Mouse (Mus musculus) kidney, adult 11 months (tissue): ENCODE data around the gene Pacs2.

Source experiments
- DNase-seq: peaks from one replicate; pipeline ENCODE4 v3.0.0; 2022

Gene Pacs2

DNA sequence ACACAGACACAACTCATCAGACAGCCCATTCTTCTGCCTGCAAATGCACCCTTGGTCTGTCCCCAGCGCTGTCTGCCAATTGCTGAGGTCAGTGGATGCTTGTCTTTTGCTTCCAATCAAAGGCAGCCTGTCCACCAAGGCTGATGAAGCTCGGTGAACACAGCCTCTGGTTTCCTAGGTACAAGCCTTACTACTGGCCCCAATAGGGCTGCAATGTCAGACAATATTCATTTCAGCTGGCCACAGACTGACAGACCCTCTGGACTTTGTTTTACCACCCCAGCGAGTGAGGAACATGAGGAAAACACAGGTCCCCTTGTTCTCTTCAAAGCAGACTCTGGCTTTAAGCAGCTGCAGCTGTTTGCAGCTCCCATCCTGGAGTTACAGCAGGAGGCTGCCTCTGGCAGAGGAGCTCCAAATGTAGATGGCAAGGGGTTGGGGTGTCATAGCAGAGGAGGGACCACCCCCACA is 1.3 kb upstream of the Pacs2 start:
- no peak for DNase-seq

GRCm38 (mm10) chr12:113014561-113015556 is 551 bp downstream of the Pacs2 start:
- DNase-seq = peak; percentile 57

- no peak for DNase-seq
Observed at GRCm38 (mm10) chr12:113015956-113016355, 1.6 kb downstream of the Pacs2 start.

DNA sequence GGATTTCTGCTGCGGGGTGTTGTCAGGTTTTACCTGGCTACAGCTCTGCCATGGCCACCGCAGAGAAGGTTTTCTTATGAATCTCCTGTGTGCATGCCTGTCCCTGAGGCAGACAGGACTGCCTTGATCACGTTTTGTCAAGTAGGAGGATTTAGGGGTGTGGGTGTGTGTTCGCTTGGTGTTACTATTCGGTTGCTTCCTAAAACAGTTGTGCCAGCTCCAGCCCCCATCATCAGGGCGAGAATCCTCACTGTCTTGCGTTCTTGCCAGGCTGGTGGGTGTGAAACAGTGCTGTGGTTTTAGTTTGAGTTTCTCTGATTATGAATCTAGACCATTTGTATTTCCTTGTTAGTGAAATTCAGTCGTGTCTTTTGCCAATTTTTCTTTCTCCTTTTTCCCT is 2.7 kb downstream of the Pacs2 start:
- no peak for DNase-seq

GRCm38 (mm10) chr12:113017429-113017984 is 3.2 kb downstream of the Pacs2 start:
- DNase-seq = peak; percentile 35

DNA sequence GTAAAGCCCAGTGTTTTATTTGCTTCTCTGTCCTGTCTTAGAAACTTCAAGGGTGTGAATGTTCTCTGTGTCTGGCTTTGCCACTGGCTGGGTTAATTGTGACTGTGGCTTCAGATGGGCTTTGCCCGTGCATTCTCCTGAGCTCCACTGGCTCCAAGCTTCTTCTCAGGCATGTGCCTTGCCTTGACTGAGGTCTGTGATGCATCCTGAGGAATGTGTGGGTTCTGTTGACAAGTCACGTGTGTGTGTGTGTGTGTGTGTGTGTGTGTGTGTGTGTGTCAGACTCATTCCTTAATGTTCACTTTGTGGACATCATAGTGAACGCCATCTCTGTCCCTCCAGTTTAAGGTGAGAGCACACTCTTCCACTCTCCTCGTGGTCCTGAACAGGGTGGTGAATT is 4.5 kb downstream of the Pacs2 start:
- no peak for DNase-seq

- DNase-seq = no peak
Observed at GRCm38 (mm10) chr12:113021488-113021887, 7.2 kb downstream of the Pacs2 start.

DNA sequence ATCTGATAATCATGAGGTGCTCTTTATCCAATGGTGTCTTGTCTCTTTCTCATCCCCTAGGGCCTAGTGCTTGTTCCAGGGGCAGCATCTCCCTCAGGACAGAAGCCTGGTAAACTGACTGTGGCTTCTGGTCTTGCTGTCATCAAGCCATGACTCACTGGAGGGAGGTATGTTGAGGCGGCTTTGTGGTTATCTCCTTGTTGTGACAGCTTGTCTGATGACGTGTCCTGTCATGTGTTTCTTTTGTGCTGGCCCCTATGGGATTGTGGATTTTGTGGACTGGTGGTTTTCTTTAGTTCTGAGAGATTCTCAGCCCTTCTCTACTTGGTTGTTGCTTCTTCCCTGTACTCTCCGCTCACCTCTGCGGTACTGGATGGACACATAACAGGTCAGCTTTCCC is 8.8 kb downstream of the Pacs2 start:
- no peak for DNase-seq

DNA sequence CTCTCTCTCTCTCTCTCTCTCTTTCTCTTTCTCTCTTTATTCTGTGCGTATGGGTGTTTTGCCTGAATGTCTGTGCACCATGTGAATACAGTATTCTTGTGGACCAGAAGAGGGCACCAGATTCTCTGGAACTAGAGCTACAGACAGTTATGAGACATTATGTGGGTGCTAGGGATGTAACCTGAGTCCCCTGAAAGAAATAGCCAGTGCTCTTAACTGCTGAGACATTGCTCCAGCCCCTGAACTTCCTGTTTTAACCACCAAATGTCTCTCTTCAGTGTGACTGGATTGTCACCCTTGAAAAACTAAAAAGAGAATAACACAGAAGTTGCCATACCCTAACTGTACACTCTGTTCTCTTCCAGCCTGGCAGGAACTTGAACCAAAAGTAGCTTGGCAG is 12.2 kb downstream of the Pacs2 start:
- no peak for DNase-seq

GRCm38 (mm10) chr12:113027495-113027894 is 13.2 kb downstream of the Pacs2 start:
- no peak for DNase-seq

GRCm38 (mm10) chr12:113028067-113028466 is 13.8 kb downstream of the Pacs2 start:
- no peak for DNase-seq

GRCm38 (mm10) chr12:113028898-113029297 is 14.6 kb downstream of the Pacs2 start:
- DNase-seq = no peak

- no peak for DNase-seq
Observed at GRCm38 (mm10) chr12:113030046-113030445, 15.7 kb downstream of the Pacs2 start.

DNA sequence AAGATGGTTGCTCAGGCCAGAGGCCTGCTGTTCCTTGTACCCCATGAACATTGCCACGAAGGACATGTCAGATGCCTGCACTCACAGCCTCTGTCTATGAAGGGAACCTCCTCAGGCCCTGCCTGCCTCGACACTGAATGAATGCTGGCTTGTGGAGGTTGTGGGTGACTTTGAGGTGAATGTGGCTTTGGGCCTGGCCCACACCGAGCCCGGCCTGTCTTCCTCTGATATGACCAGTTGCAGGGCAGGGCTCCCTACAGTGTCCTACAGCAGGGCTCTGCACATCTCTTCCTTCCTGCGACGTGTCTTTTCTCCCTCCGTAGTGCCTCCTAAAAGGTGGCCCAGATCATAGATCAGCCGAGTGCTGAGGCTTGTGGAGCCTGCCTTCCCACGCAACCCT is 16.7 kb downstream of the Pacs2 start:
- DNase-seq = no peak

DNA sequence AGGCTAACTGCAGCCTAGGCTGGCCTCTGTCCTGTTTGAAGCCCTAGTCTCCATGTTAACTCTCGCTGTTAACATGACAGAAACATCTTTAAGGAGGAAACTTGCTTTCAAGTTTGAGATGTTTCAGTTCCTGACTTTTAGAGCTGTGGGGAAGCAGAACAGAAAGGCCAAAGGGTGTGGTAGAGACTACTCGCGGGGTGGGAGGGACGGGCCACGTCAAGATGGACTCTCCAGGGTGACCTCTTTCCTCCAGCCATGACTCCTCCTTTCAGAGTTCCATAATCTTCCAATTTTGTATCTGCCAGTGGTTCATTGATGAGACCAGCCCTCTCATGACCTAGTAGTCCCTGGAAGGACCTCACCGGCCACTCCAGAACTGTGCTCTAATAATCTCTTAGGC is 17.1 kb downstream of the Pacs2 start:
- no peak for DNase-seq

DNA sequence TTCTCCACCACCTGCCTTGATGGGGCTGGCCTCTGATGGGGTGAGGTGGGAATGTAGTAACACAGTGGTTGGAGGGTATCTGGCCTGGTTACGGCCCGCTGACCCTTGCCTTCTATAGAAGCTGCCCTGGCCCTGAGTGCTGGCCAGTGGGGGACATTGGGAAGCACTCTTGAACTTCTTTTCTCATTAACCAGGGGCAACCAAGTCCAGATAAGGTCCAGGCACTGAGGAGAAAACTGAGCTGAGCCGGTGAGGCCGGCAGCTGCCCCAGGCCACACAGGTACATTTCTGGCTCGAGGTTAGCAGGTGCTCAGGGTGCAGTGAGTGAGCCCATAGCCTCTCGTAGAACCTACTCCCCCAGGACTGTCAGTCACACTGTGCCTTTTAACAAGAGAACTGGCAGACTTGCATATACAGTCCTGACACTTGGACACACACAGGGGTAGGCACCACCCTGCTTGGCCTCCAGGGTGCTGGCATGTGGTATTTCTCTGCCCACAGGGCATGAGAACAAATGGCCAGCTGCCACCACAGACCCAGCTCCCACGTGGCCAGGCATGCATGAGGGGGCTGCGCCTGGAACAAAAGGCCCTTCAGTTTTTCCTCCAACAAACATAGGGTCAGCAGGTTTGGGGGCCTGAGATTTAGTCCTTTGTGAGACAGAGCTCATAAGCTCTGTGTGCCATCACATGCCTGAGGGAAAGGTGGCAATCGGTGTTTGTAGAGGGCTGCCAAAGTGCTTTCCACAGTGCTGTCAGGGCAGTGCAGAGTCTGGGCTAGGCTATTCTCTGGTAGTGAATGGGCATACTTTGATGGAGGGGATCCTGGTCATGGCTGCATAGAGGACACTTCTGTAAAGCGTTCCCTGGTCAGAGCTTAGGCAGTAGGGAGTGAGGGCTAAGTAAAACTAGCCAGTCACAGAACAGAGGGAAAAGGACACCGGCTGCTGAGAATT is 18.3 kb downstream of the Pacs2 start:
- DNase-seq = peak; percentile 79

DNA sequence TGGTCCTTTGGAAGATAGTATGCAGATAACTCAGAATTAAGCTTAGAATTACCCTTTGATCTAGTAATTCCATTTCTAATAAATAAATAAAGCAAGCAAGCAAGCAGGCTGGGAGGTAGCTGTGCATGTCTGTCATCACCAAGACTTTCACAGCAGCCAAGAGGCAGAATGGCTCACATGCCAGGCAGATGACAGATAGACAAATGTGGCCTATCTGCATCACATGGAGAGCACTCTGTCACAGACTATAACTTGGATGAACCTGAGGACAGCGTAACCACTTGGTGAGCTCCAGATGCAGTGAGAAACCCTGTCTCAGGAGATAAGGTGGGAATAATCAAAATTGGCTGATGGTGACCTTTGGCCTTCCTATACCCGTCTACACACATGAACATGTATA is 20.8 kb downstream of the Pacs2 start:
- DNase-seq = no peak

- DNase-seq = no peak
Observed at GRCm38 (mm10) chr12:113036996-113037395, 22.7 kb downstream of the Pacs2 start.

- DNase-seq = no peak
Observed at GRCm38 (mm10) chr12:113038414-113038813, 24.1 kb downstream of the Pacs2 start.

- DNase-seq = peak; percentile 31
Observed at GRCm38 (mm10) chr12:113041481-113042439, 27.5 kb downstream of the Pacs2 start.

GRCm38 (mm10) chr12:113042543-113042942 is 28.2 kb downstream of the Pacs2 start:
- no peak for DNase-seq
